Mouse (Mus musculus) bone marrow, adult 2 months (tissue): Measurements from ENCODE around the gene Tmem174.

Experiments
- CTCF ChIP-seq: fragments of 200-500 bp; IDR thresholded peaks from 2 replicates; pipeline ENCODE4 v1.5.1; 2011; ENCODE audit warnings: low read length, control low read depth; ENCODE audit not compliant: control insufficient read depth, insufficient read depth
- POLR2A ChIP-seq: fragments of 200-500 bp; IDR thresholded peaks from 2 replicates; pipeline ENCODE4 v1.6.1; 2011; ENCODE audit warnings: low read depth, mild to moderate bottlenecking, control low read depth, low read length, borderline replicate concordance; ENCODE audit not compliant: control insufficient read depth

DNA sequence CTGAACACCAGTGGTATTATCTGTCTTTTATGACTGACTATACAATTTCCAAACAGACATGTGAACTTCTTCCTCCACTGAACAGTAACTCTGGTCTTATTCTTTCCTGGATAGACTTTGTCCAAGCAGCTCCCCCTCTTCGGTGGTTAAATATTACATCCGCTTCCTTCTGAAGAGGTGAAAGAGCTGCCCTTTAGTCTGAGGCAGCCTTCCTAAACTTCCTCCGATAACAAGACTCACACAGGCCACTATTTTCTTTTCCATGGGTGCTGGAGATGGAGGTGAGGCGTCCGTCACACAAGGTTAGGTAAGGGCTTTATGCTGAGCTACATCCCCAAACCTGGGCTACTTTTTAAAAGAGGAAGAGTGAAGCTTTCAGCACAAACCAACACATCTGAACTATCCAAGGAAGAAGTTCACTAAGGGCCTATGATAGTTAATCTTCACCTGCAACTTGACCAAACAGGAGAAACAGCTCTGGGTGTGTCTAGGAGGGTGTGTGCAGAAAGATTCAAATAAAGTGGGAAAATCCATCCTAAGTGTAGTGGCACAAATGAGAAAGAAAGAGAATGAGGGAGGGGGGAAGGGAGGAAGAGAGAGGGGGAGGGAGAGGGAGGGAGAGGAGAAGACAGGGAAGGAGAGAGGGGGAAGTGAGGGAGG, 1.4 kb upstream of the Tmem174 start:
- TF ChIP-seq POLR2A = no peak
- no peak for TF ChIP-seq CTCF
